Comparison of ENCODE assay signal across 8 mouse cellular contexts in genomic region chr1:53784291-53784720, GRCm38 (mm10). TPM values are rescaled to one million over a fixed set of nuclear protein-coding genes. Genes with fewer than 3 reads are reported as not detected.
DNase-seq lines count a peak whose midpoint lies in the region; ATAC-seq and TF ChIP-seq lines count a peak whose summit lies in the region.

No protein-coding gene starts in this region.

- no peaks in the 10 kb centered on the region for H3K36me3 ChIP-seq in embryonic facial prominence, embryonic 13.5 days
- H3K36me3 ChIP-seq in hindbrain, embryonic 11.5 days (ENCODE audit: control insufficient read depth, insufficient read depth, low read length), result no peaks in the 10 kb centered on the region
- H3K36me3 ChIP-seq in liver, adult 2 months (ENCODE audit: control insufficient read depth, insufficient read depth, low read length), result no peaks in the 10 kb centered on the region
- H3K36me3 ChIP-seq in myocyte (ENCODE audit: control insufficient read depth, insufficient read depth), result no peaks in the 10 kb centered on the region

- H3K9ac ChIP-seq in embryonic facial prominence, embryonic 13.5 days, result peak overlapping the region; percentile 82
- peak overlapping the region; percentile 73 for H3K9ac ChIP-seq in hindbrain, embryonic 11.5 days (ENCODE audit: low read depth, low read length)
- peak overlapping the region; percentile 93 for H3K9ac ChIP-seq in liver, adult 2 months (ENCODE audit: low read depth, low read length)

- H3ac ChIP-seq in myocyte (ENCODE audit: control insufficient read depth, insufficient read length), result peak overlapping the region; percentile 94

- under 1% methylated on average over 17 of the region's 17 CpGs for WGBS in embryonic facial prominence, embryonic 13.5 days
- under 1% methylated on average over 17 of the region's 17 CpGs for WGBS in hindbrain, embryonic 11.5 days
- whole genome bisulfite sequencing in liver, adult 2 months, result under 1% methylated on average over 17 of the region's 17 CpGs

- no peaks in the 10 kb centered on the region for H3K27me3 ChIP-seq in embryonic facial prominence, embryonic 13.5 days
- no peaks in the 10 kb centered on the region for H3K27me3 ChIP-seq in hindbrain, embryonic 11.5 days (ENCODE audit: control insufficient read depth, insufficient read depth, low read length)
- H3K27me3 ChIP-seq in liver, adult 2 months (ENCODE audit: control insufficient read depth, insufficient read depth, low read length), result no peaks in the 10 kb centered on the region
- H3K27me3 ChIP-seq in myocyte (ENCODE audit: control insufficient read depth, insufficient read depth, insufficient read length), result no peaks in the 10 kb centered on the region

- H3K27ac ChIP-seq in embryonic facial prominence, embryonic 13.5 days, result no peak overlapping the region
- no peak overlapping the region for H3K27ac ChIP-seq in hindbrain, embryonic 11.5 days (ENCODE audit: low read depth, low read length)
- peak overlapping the region; percentile 77 for H3K27ac ChIP-seq in liver, adult 2 months (replicated peaks; ENCODE audit: insufficient read depth, low read depth, low read length)

- no peak for TF ChIP-seq CTCF in liver, adult 2 months (IDR thresholded peaks at IDR 0.05; ENCODE audit: low read depth, low read length)

- no peak for DNase-seq in frontal cortex, postnatal 36 days (ENCODE audit: low spot score in 2 of 2)
- DNase-seq in Muller cell, postnatal 12 days (ENCODE audit: inconsistent ontology term), result peak; percentile 72
- DNase-seq in hindbrain, embryonic 11.5 days (ENCODE audit: low spot score), result peak; percentile 58
- peak; percentile 62 for DNase-seq in liver, adult 2 months (ENCODE audit: extremely low read depth, low read depth, low spot score)
- DNase-seq in thymus, postnatal 4 days, result peak; percentile 46

- peak; percentile 29; the same call in 1 of the 2 replicates for ATAC-seq in frontal cortex, adult (ENCODE audit: low TSS enrichment)
- ATAC-seq in embryonic facial prominence, embryonic 13.5 days (ENCODE audit: insufficient number of reproducible peaks, insufficient read depth, low FRiP score, low TSS enrichment, low read depth), result no peak
- ATAC-seq in hindbrain, embryonic 11.5 days (ENCODE audit: low FRiP score), result peak; percentile 4

- peak overlapping the region; percentile 70 for H3K4me2 ChIP-seq in embryonic facial prominence, embryonic 13.5 days
- peak overlapping the region; percentile 70 for H3K4me2 ChIP-seq in hindbrain, embryonic 11.5 days (replicated peaks; ENCODE audit: low read depth, low read length)
- peak overlapping the region; percentile 69 for H3K4me2 ChIP-seq in myocyte (ENCODE audit: low read depth)

- H3K4me3 ChIP-seq in embryonic facial prominence, embryonic 13.5 days, result peak overlapping the region; percentile 85
- H3K4me3 ChIP-seq in hindbrain, embryonic 11.5 days (ENCODE audit: low read depth, low read length), result peak overlapping the region; percentile 81
- H3K4me3 ChIP-seq in liver, adult 2 months (ENCODE audit: insufficient read depth, low read depth, low read length), result peak overlapping the region; percentile 86
- peak overlapping the region; percentile 61 for H3K4me3 ChIP-seq in myocyte

- H3K79me2 ChIP-seq in liver, adult 2 months (ENCODE audit: control insufficient read depth, insufficient read depth, low read length), result no peaks in the 10 kb centered on the region; the same call in 1 of the 2 replicates
- H3K79me2 ChIP-seq in myocyte (ENCODE audit: control insufficient read depth, insufficient read depth), result peaks cover 53% of the 10 kb centered on the region

- no peaks in the 10 kb centered on the region for H3K9me3 ChIP-seq in embryonic facial prominence, embryonic 13.5 days
- H3K9me3 ChIP-seq in hindbrain, embryonic 11.5 days (ENCODE audit: control insufficient read depth, low read length), result no peaks in the 10 kb centered on the region

- 0 out of 2 replicates have a peak, but pooled peaks cover 3% of the 10 kb centered on the region for H3K4me1 ChIP-seq in embryonic facial prominence, embryonic 13.5 days
- no peaks in the 10 kb centered on the region for H3K4me1 ChIP-seq in hindbrain, embryonic 11.5 days (replicated peaks; ENCODE audit: control insufficient read depth, insufficient read depth, low read length)
- H3K4me1 ChIP-seq in liver, adult 2 months (ENCODE audit: control insufficient read depth, insufficient read depth, low read length), result peaks cover 3% of the 10 kb centered on the region; the same call in 1 of the 2 replicates

- TF ChIP-seq POLR2A in liver, adult 2 months (IDR thresholded peaks at IDR 0.05; ENCODE audit: extremely low read depth, insufficient read depth, low read length), result no peak
- TF ChIP-seq POLR2A in myocyte (IDR thresholded peaks at IDR 0.05; ENCODE audit: insufficient read length, low read depth), result no peak

TF ChIP-seq in myocyte, 11 proteins besides CTCF, POLR2A, EP300 and RAD21:
- TF ChIP-seq POLR2AphosphoS2 (IDR thresholded peaks at IDR 0.05; ENCODE audit: insufficient read length, low read depth), result peak; percentile 10
- no peak for TF ChIP-seq CEBPB (IDR thresholded peaks at IDR 0.05; ENCODE audit: insufficient read depth, poor library complexity, severe bottlenecking)
- TF ChIP-seq SRF (IDR thresholded peaks at IDR 0.05; ENCODE audit: control insufficient read depth, insufficient read length, low read depth), result no peak
- no peak for TF ChIP-seq TCF3 (IDR thresholded peaks at IDR 0.05; ENCODE audit: insufficient read length, low read depth)
- no peak for TF ChIP-seq USF1 (IDR thresholded peaks at IDR 0.05; ENCODE audit: low read depth)
- TF ChIP-seq TCF12 (IDR thresholded peaks at IDR 0.05; ENCODE audit: insufficient read depth, poor library complexity, severe bottlenecking), result no peak
- TF ChIP-seq MYOD1 (IDR thresholded peaks at IDR 0.05; ENCODE audit: control insufficient read depth in 1 of 3, insufficient read length in 2 of 3, low read depth in 2 of 3), result no peak

RNA-seq across cellular contexts. Expression of gene Stk17b, which starts 0.7 kb away (rescaled TPM):
- polyA plus RNA-seq in embryonic facial prominence, embryonic 13.5 days (2015; fragmentation: Nextera tagmentation; extraction: Ambion mirVana), result 10.2 and 15.0 TPM in 2 replicates
- 11.1 and 12.4 TPM in 2 replicates for polyA plus RNA-seq in hindbrain, embryonic 11.5 days (2014; fragmentation: Nextera tagmentation; extraction: Ambion mirVana)
- total RNA-seq in liver, adult 2 months (2014; rRNA removed), result 6.7 and 7.2 TPM in 2 replicates
- 0.82 and 1.00 TPM in 2 replicates for polyA plus RNA-seq in liver, adult 2 months (2012; rRNA removed)
- 28.4 TPM for polyA plus RNA-seq in myocyte (2012; fragmentation: generic; extraction: Trizol)

Comparison
In these comparisons a context has a peak if more than half of its experiments do, and no peak if none do; other contexts are left out.
1. DNase-seq: peak in Muller cell, postnatal 12 days (single experiment), hindbrain, embryonic 11.5 days (single experiment), liver, adult 2 months (single experiment) and thymus, postnatal 4 days (single experiment); none in frontal cortex, postnatal 36 days (0 of 2).
2. Peak in every context shown above with its lines, with median percentiles within 50 percentile points of each other: H3K4me2 ChIP-seq, H3K4me3 ChIP-seq and H3K9ac ChIP-seq.